Mouse (Mus musculus) kidney, postnatal 10 days (tissue): Measurements from ENCODE around the gene Braf.

Source experiments
- DNase-seq: peaks from one replicate; pipeline ENCODE4 v3.0.0; 2021; ENCODE audit warnings: mixed read lengths

Braf gene

GRCm38 (mm10) chr6:39606862-39607261 lies 118.4 kb downstream of the Braf start:
- DNase-seq: peak; percentile 22

DNA sequence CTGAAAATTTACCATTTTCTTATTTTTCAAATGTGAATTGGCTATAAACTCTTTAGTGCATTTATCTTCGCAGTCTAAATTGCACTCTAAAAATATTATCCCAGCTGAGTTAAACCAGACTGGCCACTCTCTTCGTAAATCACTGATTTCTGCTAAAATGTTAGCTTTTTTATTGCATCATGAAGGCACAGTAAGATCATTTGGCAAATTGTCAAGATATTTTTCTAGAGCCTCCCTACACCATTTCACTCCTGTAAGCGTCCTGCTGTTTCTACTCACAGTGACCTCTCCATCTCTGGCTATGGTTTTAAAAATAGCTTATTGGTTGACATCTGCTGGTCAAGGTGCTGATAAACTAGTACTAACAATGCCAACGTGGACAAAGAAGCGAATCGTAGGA lies 119.2 kb downstream of the Braf start:
- DNase-seq: no peak

DNA sequence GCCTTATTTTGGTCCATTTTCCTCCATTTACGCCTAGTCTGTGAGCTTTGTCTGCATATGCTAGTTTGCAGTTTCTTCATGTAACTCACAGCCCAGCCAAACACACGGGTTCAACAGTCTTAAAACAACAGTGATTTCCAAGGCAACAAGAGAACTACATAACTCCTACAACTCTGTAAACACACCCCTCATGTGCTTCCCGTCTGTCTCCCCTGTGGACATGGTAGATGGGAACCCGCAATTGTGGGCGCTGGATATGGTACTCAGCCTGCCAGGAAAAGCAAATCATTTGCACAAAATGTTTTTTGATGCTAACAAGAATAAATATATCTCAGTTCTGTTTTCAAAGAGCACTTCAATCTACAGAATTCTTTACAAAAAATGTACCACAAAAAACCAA lies 120.7 kb downstream of the Braf start:
- DNase-seq: no peak

GRCm38 (mm10) chr6:39601828-39602227 lies 123.4 kb downstream of the Braf start:
- DNase-seq: no peak

GRCm38 (mm10) chr6:39600851-39601250 lies 124.4 kb downstream of the Braf start:
- DNase-seq: no peak

- DNase-seq: peak; percentile 97
These were observed 132.7 kb downstream of the Braf start, which contains the start of gene Ndufb2 for GRCm38 (mm10) chr6:39592401-39593214. Gene Ndufb2, plus strand, starts transcription at chr6:39592574.

- no peak for DNase-seq
These were observed 133.8 kb downstream of the Braf start for GRCm38 (mm10) chr6:39591481-39591880.

DNA sequence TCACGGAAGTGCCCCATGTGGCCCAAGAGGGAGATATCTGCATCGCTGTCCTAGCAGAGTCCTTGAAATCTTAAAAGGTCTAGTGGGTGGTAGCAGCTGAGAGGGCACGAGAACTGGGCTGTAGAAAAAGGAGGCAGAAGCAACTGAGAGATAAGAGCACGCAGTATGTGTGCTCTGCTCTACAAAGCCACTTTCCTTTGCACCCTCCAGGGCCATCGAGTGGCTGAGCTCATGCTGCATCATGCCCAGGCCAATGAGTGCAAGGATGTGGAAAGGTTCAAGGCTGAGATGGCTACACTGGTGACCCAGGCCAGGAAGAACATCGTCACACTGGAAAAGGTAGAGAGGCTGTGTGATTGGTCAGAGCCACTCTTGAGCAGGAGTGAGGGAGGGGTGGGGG lies 139.7 kb downstream of the Braf start, which contains the start of gene Gm42420:
Gene Gm42420, plus strand, starts transcription at position 237 of the 400 bp plus-strand sequence.
- no peak for DNase-seq

DNA sequence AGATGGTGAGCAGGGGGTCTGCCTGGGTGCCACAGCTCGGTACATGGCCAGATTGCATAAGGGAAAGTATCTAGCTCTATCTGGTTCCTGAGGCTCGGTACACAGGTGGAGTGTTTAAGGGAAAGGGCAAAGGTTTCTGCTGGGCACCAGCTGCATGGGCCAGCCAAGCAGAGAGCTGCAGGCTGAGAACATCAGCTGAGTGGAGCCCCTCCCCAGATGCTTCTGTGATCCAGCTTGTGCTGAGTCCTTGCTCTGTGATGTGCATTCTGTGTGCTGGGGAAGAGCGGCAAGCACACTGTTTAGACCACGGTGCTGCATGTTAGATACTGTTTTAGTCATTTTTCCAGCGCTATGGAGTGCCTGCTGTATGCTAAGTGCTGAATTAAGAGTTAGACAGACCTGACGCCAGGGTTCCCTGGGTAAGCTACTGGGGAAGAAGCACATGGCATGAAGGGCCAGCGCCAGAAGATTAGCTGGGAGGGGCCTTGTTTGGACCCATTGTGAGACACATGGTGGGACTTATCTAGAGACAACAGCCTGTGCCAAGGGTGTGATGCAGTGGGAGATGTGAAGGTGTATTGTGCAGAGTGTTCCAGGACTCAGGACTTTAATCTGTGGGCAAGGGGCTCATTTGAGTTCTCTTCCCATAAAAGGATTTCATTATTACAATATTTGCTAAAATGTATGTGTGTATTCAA lies 144.0 kb downstream of the Braf start:
- DNase-seq: no peak

GRCm38 (mm10) chr6:39580558-39580957 lies 144.7 kb downstream of the Braf start:
- no peak for DNase-seq

- DNase-seq: no peak
These were observed 145.7 kb downstream of the Braf start for GRCm38 (mm10) chr6:39579552-39579951.

DNA sequence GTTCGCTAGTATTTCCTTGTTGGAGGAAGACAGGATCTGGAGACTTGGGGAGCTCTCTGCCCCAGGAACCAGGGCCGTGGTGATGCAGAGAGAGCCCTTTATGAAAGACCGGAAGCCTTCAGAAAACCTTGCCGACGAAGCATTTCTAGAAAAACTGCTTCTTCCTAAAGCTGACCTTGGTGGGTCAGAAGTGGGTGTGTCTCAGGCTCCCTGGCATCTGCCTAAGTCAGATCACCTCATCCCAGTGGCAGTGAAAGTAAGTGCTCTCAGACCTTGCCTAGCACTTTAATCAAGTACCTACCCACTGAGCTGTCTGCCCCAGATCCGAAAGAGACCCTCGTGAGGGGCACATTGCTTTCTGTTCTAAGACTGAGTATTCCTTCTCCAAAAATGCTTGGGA lies 150.3 kb downstream of the Braf start:
- no peak for DNase-seq

DNA sequence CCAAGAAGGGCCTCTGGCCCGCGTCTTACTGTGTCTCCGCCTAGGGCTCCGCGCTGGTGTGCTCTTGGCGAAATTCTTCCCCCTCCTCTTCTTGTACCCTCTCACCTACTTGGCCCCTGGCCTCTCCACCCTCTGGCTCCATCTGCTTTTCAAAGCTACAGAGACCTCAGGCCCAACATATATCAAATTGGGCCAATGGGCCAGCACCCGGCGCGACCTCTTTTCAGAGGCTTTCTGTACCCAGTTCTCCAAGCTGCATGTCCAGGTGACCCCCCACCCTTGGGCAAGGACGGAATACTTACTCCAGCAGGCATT lies 150.8 kb downstream of the Braf start:
- DNase-seq: peak; percentile 46

DNA sequence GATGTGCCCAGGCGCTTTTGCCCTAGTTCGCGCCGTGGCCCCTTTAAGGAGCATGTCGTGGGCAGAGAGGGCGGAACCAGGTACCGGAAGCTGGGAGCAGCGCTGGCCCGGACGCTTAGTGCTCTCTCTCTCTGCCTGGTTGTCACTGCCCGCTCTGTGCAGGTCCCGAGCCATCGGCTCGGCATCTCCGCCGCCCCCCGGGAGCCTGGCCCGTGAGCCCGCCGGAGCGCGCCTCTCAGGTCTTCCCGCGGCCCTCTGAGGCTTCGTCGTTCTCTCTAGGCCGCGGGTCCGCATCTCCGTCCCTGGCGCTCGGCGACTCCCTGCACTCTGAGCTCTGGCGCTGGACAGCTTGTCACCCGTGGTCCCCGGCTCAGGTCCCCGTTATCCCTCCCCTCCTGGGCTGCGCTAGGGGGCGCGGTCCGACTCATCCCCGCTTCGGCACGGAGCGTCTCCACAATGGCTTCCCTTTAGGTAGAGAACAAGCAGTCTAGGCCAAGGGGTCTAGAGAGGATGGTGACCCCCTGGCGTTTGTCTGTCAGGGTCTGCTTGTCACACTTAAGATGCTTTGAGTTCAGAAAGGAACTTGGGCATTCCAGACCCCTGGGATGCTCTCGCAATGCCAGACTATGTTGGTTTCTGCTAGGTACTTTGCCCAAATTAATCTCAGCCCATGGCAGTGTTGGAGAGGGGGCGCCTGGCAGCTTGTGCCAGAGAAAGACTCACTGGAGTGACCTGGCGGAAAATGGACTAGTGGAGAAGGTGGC lies 151.3 kb downstream of the Braf start, which contains the start of gene Adck2:
Gene Adck2, plus strand, starts transcription at position 83 of the 764 bp plus-strand sequence.
- peak; percentile 88 for DNase-seq

DNA sequence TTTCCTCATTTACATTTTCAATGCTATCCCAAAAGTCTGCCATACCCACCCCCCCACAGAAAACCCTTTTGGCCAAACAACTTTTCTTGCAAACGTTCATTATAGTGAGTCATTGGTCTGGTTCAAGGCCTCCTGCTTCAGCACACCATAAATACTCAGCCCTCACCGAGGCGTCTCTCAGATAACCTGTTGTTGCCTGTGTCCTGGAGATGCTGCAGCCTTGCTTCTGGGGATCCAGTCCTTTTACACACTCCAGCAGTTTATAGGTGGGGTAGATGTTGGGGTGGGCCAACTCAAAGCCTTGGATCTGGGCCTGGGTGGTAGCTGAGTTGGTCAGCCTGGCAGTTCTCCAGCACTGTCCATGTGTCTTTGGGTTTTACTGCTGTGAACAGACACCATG lies 154.8 kb downstream of the Braf start:
- no peak for DNase-seq

DNA sequence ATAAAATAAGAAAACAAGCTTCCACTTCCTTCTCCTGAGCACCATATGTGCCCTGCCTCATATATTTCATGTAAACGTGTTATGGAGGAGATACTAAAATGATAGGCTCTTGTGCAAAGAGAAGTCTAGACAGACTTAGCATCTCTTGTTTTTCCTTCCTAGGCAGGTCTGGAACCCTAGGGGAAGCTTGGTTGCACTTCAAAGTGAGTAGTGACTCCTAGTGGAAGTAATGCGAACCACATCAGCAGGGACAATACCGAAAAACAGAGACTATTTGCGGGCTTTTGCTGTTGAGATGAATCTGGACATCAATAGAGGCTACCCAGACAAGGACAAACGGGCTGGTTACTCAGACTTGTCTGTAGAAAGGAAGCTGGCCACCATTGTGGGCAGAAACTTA lies 157.7 kb downstream of the Braf start:
- peak; percentile 45 for DNase-seq

GRCm38 (mm10) chr6:39562166-39563015 lies 162.9 kb downstream of the Braf start:
- peak; percentile 88 for DNase-seq

- peak; percentile 52 for DNase-seq
These were observed 165.9 kb downstream of the Braf start for GRCm38 (mm10) chr6:39559276-39559939.

GRCm38 (mm10) chr6:39557723-39558261 lies 167.5 kb downstream of the Braf start, which contains the start of gene Dennd2a:
Gene Dennd2a, minus strand, starts transcription at chr6:39557867.
- DNase-seq: peak; percentile 93

GRCm38 (mm10) chr6:39556900-39557659 lies 168.2 kb downstream of the Braf start:
- peak; percentile 69 for DNase-seq

DNA sequence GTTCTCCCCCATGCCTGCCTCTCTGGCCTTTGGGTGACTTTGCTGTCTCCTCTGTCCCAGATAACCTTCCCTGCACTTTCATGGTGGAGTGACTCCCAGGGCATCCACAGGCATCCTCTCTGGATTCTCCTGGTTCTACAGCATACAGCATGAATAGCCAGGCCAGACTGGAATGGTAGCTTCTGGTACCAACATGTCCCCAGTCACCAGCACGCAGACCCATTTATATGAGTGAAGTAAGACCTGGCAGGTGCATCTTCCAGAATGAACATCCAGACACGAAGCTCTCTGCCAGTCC lies 169.7 kb downstream of the Braf start:
- DNase-seq: no peak
